Mouse (Mus musculus) kidney, adult 2 months (tissue): ENCODE data around the gene Methig1. TPM values are rescaled to one million over a fixed set of nuclear protein-coding genes. Genes with fewer than 3 reads are reported as not detected.
A peak's percentile ranks its signal among the peaks of the same experiment; 100 is the strongest.
"Not testable (repeated sequence)": the region's sequence is repeated elsewhere in the genome, so short reads cannot be mapped to it uniquely, and the experiment has no call there.

Source experiments
- DNase-seq: peaks from one replicate; pipeline ENCODE4 v3.0.0; 2021
- H3K27ac ChIP-seq: fragments of 200-500 bp; 2 replicates; pipeline ENCODE4 v1.5.1; 2012; ENCODE audit warnings: low read depth, low read length, control low read depth, inconsistent platforms; ENCODE audit not compliant: insufficient read depth
- H3K27me3 ChIP-seq: fragments of 200-500 bp; replicated peaks from 2 replicates; pipeline ENCODE4 v1.6.1; 2012; ENCODE audit warnings: mild to moderate bottlenecking, moderate library complexity, low read length, inconsistent platforms; ENCODE audit not compliant: control insufficient read depth, insufficient read depth
- H3K36me3 ChIP-seq: fragments of 200-500 bp; 2 replicates; pipeline ENCODE4 v1.6.1; 2012; ENCODE audit warnings: mild to moderate bottlenecking, moderate library complexity, low read length, inconsistent platforms; ENCODE audit not compliant: control insufficient read depth, insufficient read depth
- H3K4me1 ChIP-seq: fragments of 200-500 bp; 2 replicates; pipeline ENCODE4 v1.6.1; 2011; ENCODE audit warnings: low read length; ENCODE audit not compliant: control insufficient read depth, insufficient read depth
- H3K4me3 ChIP-seq: fragments of 200-500 bp; 2 replicates; pipeline ENCODE4 v1.5.1; 2011; ENCODE audit warnings: mild to moderate bottlenecking, low read depth, low read length, control low read depth; ENCODE audit not compliant: insufficient read depth
- CTCF ChIP-seq: fragments of 200-500 bp; conservative IDR thresholded peaks from 2 replicates; pipeline ENCODE4 v1.5.1; 2011; ENCODE audit warnings: low read depth, mild to moderate bottlenecking, control low read depth, low read length, moderate library complexity, mixed read lengths; ENCODE audit not compliant: insufficient read depth, insufficient read length
- POLR2A ChIP-seq: fragments of 200-500 bp; IDR thresholded peaks from one replicate; pipeline ENCODE4 v1.6.1; 2011; ENCODE audit warnings: low read depth, low read length, control low read depth
- WGBS: fragments of 180-500 bp; shearing (Covaris S2); methylation state at CpG from one replicate; pipeline ENCODE4 v1.1.7; 2018; 5-methylcytosine and 5-hydroxymethylcytosine counted together
- polyA plus RNA-seq: library from polyadenylated mRNA; depleted of rRNA; stranded (reverse); fragments of >200 nt; gene quantifications from 2 replicates; pipeline ENCODE4 v1.2.3, GENCODE M21; 2012; rRNA removed

The Methig1 gene
- polyA plus RNA-seq = 16.5 and 16.6 TPM in 2 replicates

- H3K27me3 ChIP-seq = no peaks in the 10 kb centered on the region
- DNase-seq = peak; percentile 37
- no peaks in the 10 kb centered on the region for H3K36me3 ChIP-seq
- peak within 1 kb of the TSS; percentile 46; the same call in 1 of the 2 replicates for H3K27ac ChIP-seq
- TF ChIP-seq CTCF (no peak), POLR2A (peak; percentile 18)
- H3K4me3 ChIP-seq = peak within 1 kb of the TSS; percentile 21; the same call in 1 of the 2 replicates
- 73% methylated on average over 10 of the region's 10 CpGs for WGBS
- H3K4me1 ChIP-seq = peaks cover 12% of the 10 kb centered on the region
These were observed at the start of gene Methig1, which contains the start of gene Mettl7a2 for GRCm38 (mm10) chr15:100352711-100353250. Methig1 (plus strand) TSS chr15:100353149. Mettl7a2 (plus strand) TSS chr15:100353200.

- WGBS = 30% methylated on average over 8 of the region's 8 CpGs
- TF ChIP-seq POLR2A (no peak), CTCF (no peak)
- Histone ChIP-seq H3K27me3 (no peaks in the 10 kb centered on the region), H3K27ac (peak overlapping the region; percentile 99), H3K4me1 (peaks cover 4% of the 10 kb centered on the region; the same call in 1 of the 2 replicates), H3K36me3 (no peaks in the 10 kb centered on the region), H3K4me3 (no peak overlapping the region)
- no peak for DNase-seq
These were observed 49.4 kb upstream of the Methig1 start for GRCm38 (mm10) chr15:100303428-100304018.

GRCm38 (mm10) chr15:100304019-100304991 lies 48.6 kb upstream of the Methig1 start, which contains the start of gene Mettl7a1:
Mettl7a1 (plus strand) TSS chr15:100304140.
- TF ChIP-seq POLR2A (peak; percentile 91), CTCF (no peak)
- peak; percentile 92 for DNase-seq
- Histone ChIP-seq H3K27me3 (no peaks in the 10 kb centered on the region), H3K4me3 (peak within 1 kb of the TSS; percentile 81), H3K36me3 (no peaks in the 10 kb centered on the region), H3K4me1 (peaks cover 6% of the 10 kb centered on the region; the same call in 1 of the 2 replicates), H3K27ac (peak within 1 kb of the TSS; percentile 99)
- WGBS = 2% methylated on average over 25 of the region's 30 CpGs

GRCm38 (mm10) chr15:100306201-100306600 lies 46.7 kb upstream of the Methig1 start:
- H3K4me3 ChIP-seq = peak overlapping the region; percentile 63; the same call in 1 of the 2 replicates
- H3K36me3 ChIP-seq = no peaks in the 10 kb centered on the region
- WGBS = 63% methylated on average over 2 of the region's 2 CpGs
- TF ChIP-seq POLR2A = no peak
- no peak for TF ChIP-seq CTCF
- H3K27ac ChIP-seq = no peak overlapping the region
- no peak for DNase-seq
- H3K4me1 ChIP-seq = peaks cover 6% of the 10 kb centered on the region; the same call in 1 of the 2 replicates
- H3K27me3 ChIP-seq = no peaks in the 10 kb centered on the region

- peak overlapping the region; percentile 31; the same call in 1 of the 2 replicates for H3K4me3 ChIP-seq
- not testable (repeated sequence) for H3K36me3 ChIP-seq, H3K4me1 ChIP-seq, H3K27me3 ChIP-seq, H3K27ac ChIP-seq
- 22% methylated on average over 11 of the region's 11 CpGs for WGBS
- peak; percentile 38; the same call in 1 of the 2 replicates for TF ChIP-seq CTCF
- peak; percentile 61 for DNase-seq
These were observed 45.4 kb upstream of the Methig1 start for GRCm38 (mm10) chr15:100307438-100308096.

GRCm38 (mm10) chr15:100312346-100312745 lies 40.6 kb upstream of the Methig1 start:
- peak; percentile 11 for DNase-seq
- H3K4me1 ChIP-seq = peaks cover 9% of the 10 kb centered on the region
- TF ChIP-seq POLR2A = no peak
- TF ChIP-seq CTCF = no peak
- H3K27ac ChIP-seq = no peak overlapping the region
- H3K4me3 ChIP-seq = no peak overlapping the region
- H3K36me3 ChIP-seq = peaks cover 1% of the 10 kb centered on the region; the same call in 1 of the 2 replicates
- 69% methylated on average over 2 of the region's 2 CpGs for WGBS
- no peaks in the 10 kb centered on the region for H3K27me3 ChIP-seq
